Mouse (Mus musculus) left cerebral cortex, postnatal 10 days (tissue): Measurements from ENCODE around the gene Lyve1. TPM values are rescaled to one million over a fixed set of nuclear protein-coding genes. Genes with fewer than 3 reads are reported as not detected.

Source experiments
- DNase-seq, 2 experiments: peaks; one replicate each; pipeline ENCODE4 v3.0.0; 2021 to 2022; ENCODE audit warnings: low spot score in 2 of 2, mixed read lengths in 1 of 2; ENCODE audit errors: extremely low spot score in 1 of 2
- intact Hi-C: fragments of 180-260 bp; cut with DNase I; formaldehyde crosslinking; loops from one replicate; pipeline ENCODE4 v1.15.1; 2025
- microRNA-seq: library from miRNA; unstranded; fragments of <30 nt; microRNA quantifications from one replicate; pipeline ENCODE4 v1.2.0, GENCODE M21; 2022
- total RNA-seq, 2 experiments: library from RNA; stranded (reverse); gene quantifications; 2 replicates each; pipeline ENCODE4 v1.2.3; 2021

Gene Lyve1
- total RNA-seq, 2 experiments from 2014 or later, result 1.2 to 2.7 TPM

DNA sequence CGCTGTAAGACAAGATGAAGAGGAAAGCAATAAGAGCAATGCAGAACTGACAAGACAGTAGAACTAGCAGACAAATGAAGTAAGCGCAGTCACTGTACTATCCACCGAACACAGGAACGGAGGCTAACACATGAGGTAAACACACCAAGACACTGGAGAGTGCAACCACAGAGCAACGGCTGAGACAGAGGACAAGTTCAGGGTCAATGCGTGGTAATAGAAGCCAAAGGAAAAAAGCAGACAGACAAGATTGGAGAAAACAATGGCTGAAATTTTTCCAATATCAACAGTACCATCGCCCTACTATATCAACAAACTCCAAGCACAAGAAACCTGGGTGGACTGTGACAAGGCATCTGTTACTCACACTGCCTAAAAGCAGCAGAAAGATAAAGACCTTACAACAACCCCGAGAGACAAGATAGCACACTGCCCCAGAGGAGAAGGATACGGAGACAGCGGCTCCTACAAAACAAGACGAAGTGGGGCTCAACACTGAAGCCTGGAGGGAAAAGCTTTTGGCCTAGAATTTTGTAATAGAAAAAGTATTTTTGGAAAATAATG lies 44.2 kb downstream of the Lyve1 start:
- DNase-seq, result no peak
- intact Hi-C loops, result no loop called here

DNA sequence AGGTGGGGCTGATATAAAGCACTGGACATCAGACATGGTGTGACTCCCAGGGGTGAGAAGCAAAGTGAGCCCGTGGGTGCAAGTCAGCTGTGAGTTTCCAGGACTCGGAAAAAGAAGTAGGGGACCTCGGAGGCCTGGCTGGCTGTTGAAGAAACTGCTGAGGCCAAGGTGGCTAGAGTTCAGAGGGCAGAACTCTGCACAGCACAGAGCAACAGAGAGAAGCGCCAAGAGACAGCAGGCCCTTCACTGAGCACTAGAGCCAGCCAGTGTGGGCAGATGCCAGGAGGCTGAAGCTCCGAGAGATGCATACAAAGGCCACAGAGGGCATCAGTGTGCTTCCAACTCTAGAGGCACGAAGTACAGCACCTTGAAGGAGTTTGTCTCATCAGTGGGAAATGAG lies 44.8 kb downstream of the Lyve1 start:
- DNase-seq, result no peak
- intact Hi-C loops, result no loop called here

DNA sequence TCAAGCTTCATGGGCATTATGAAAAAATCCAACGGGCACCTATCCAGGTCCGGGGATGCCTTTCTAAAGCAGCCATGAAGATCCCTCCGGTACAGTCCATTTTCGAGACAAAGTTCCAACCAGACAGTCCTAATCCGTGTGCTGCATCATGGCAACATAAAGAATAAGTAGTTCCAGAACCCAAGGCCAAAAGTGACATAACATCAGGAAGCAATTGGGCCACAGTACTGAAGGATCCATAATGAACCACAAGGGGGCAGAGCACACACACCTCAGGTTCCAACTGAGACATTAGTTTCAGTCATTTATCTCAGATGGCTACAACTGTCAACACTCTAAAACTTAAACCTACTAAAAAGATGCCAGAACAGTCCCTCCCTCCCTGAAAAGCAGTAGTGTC lies 47.0 kb downstream of the Lyve1 start:
- intact Hi-C loops, result loop anchor here (1.0 to 2.0 kb wide), 2 partner anchors 115 to 199 kb away; no protein-coding TSS in a partner anchor

DNA sequence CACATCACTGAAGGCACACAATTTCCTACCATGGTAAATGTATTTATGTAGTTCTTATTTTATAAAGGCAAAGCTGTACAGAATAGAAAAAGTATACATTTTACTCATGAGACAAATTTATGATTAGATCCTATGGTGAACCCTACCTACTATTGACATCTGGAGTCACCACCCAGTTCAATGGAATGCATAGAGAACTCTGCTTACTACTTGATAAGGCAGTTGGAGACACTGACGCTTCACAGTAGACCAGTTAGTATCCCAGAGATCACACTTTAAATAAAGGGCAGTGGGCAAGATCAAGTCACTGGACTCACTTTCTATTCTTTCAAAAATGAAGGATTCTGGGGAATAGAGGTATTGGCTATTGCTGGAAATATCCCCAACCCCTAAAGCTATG lies 49.1 kb downstream of the Lyve1 start:
- intact Hi-C loops, result no loop called here
- DNase-seq, result no peak

More for the DNA sequence above, 47.0 kb downstream of the Lyve1 start:
- DNase-seq, result peak in 1 of 2 experiments; percentile 62

DNA sequence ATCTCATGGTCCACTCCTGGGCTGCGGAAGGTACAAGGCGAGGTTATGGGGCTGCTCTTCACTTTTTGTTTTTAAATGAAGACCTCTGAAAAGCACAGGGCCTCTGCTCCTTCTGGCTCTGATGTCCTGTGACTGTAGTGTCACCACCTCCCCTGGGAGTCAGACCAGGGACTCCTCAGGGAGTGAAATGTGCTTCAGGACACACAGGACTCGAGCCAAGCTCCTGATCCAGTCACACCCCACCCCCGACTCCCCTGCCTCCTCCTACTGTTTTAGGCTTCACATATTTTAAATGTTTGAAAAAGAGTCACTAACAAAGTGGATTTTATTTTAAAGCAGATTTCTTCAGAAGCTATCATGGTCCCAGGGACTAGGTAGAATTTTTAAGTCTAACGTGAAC lies 51.5 kb downstream of the Lyve1 start:
- intact Hi-C loops, result no loop called here
- peak in 1 of 2 experiments; percentile 55 for DNase-seq

DNA sequence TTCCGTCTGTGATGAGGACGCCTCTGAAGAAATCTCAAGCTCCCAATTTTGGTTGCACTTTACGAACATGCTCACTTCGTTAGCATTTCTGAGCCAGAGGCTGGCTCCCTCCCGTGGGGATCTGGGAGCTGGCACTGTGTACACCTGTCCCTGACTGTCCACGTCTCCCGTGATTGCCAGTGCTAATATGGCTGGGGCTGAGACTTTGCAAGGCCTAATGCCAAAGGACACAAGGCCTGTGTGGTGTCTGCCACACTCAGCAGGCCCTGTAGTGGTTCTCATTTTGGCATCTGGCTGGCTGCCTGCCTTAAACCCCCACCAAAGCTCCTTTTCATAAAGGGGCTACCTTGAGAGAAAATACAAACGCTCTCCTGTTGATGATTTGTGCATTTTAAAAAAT lies 52.0 kb downstream of the Lyve1 start:
- no peak for DNase-seq
- intact Hi-C loops, result no loop called here

DNA sequence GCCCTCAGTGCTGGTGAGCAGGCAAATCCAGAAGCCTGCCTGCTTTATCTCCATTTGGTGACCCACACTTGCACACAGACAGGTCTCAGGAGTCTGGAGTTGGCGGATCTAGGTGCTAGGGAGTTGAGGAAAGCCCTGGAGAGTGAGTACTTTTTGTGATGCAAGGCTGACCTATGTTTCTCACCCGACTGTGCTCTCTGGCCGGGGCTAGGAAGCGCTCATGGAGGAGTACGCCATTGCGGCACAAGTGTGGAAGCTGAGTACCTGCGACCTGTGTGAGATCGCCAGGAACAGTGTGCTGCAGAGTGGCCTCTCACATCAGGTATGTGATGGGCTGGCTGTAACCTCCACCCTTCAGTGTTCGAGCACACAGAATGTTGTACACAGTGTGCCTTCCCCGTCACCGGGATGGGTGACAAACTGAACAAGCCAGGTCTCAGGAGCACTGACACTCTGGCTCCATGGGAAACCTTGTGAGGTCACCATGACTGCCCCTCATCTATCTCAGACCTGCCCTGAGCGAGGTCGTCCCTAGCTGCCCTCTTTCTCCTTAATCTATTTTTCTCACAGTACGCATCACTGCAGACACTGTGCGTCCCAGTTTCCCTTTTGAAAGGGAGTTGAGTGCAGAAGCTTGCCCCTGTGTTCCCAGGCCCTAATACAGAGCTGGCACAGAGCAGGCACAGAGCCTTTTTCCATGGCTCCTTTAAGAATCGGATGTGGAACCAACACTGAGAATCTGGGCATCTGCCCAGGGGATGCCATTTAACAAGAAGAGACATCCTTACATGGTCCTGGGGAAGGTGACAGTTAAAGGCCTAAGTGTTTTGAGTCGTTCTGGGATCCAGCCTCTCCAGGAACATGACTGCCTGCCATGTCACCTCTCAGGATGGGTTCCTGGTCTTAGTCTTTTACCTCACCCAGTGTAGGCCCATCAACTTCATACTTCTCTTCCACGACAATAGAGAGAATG lies 53.2 kb downstream of the Lyve1 start:
- intact Hi-C loops, result no loop called here

DNA sequence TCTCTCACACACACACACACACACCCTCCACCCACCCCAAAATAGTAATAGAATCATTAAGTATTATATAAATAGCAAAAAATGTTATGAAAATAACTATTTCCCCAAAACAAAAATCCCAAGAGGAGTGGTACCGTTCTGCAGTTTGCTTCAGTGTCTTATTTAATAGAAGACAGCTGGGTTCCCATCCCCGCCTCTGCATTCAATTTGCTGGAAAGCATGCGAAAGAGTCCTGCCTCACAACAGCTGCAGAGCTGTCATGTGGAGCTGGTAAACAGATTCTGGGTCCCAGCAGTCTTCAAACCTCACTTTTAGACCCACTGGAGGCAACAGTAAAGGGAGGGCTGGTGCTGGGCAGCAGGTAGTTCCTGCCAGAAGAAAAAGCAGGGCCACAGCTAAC lies 54.1 kb downstream of the Lyve1 start:
- DNase-seq, result no peak
- intact Hi-C loops, result no loop called here

More for the DNA sequence above, 53.2 kb downstream of the Lyve1 start:
- no peak for DNase-seq

DNA sequence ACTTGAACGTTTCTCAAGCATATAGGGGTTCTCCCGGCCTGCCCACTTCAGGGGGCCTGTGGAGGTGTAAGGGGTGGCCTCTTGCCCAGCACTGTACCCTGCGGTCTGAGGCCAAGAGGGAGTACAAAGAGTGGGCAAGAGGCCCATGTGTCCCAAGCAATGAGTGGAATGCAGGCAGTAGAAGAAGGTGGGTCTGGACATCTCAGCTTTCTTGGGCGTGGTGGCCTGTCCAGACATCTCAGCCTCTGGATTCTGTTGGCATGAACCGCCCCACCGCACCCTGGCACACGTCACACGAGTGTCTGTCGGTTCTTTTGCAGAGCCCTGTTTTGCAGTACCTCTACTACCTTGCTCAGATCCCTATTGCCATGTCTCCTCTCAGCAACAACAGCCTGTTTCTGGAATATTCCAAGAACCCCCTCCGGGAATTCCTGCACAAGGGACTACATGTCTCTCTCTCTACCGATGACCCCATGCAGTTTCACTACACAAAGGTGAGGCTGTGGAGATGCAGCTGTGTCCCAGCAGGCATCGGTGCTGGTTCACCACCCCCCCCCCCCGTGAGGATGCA lies 55.5 kb downstream of the Lyve1 start:
- intact Hi-C loops, result no loop called here
- no peak for DNase-seq

DNA sequence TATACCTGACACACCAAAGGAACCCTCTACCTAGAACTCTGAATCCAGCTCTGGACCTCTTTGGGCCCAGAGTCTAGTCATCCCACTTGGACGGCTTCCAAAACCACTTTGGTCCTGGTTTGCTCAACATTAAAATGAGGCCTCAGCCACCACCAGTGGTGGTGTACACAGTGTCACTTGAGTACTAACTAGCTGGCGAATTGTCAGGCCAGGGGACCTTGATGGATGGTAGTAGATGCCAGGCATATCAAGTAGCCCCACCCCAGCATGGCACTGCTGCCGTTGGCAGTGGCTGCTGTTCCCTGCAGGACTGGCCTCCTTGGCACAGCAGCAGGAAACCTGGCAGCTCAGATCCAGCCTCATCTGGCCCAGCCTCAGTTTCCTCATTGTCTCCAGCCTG lies 58.8 kb downstream of the Lyve1 start:
- peak; percentile 57 to 67 for DNase-seq
- intact Hi-C loops, result loop anchor here (5.0 kb wide), 1 partner anchor 157 kb away; no protein-coding TSS in a partner anchor

DNA sequence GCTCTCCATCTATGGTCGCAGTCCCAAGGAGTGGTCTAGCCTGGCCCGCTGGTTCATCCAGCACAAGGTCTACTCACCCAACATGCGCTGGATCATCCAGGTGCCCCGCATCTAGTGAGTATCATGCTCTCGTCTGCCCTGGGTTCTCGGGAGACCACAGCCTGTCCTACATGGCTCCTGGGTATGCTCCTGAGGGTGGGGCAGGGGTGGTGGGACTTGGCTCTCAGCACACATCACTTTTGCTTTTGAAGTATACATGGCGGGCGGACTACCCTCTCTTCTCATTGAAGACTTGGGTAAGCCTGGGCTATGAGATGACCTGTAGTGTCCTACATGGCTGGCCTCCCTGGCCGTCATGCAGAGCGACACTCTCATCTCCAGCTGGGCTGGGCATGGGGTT lies 59.9 kb downstream of the Lyve1 start:
- intact Hi-C loops, result loop anchor here (5.0 kb wide), 1 partner anchor 156 kb away; no protein-coding TSS in a partner anchor
- no peak for DNase-seq

DNA sequence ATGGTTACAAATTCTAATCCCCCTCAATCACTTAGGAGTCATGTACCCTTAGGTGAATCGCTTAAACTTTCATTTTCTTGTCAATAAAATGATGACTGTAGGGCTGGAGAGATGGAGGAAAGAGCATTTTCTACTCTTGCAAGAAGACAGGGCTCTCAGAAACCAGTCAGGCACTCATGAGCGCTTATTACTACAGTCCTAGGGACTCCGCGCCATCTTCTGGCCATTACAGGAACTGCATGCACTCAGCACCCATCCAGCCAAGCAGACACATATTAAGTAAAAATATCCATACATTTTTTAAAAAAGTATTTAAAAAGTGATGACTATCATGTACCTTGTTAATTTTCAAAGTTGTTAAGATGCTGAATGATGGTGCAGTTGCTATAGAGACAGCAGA lies 62.0 kb downstream of the Lyve1 start:
- intact Hi-C loops, result loop anchor here (1.0 to 5.0 kb wide), 2 partner anchors 74 to 154 kb away; no protein-coding TSS in a partner anchor
- peak; percentile 83 to 87 for DNase-seq

Small RNAs within 50 kb of the gene (microRNA-seq; reads per million reads assigned to microRNA genes)
- not detected for gene Gm47282

Other genes starting within 250 kb of the Lyve1 start
- 10 to 100 TPM; 78.8 to 81.4 TPM for gene Sbf2, start 248.3 kb downstream of the Lyve1 start, total RNA-seq
- gene Adm, start 235.6 kb downstream of the Lyve1 start, total RNA-seq, result 1 to 10 TPM; 1.5 to 3.4 TPM
- 10 to 100 TPM; 23.4 to 28.3 TPM for gene Ampd3, start 95.0 kb downstream of the Lyve1 start, total RNA-seq
- 10 to 100 TPM; 80.4 to 98.7 TPM for gene Rnf141, start 18.8 kb downstream of the Lyve1 start, total RNA-seq
- 1 to 10 TPM; 1.4 to 1.5 TPM for gene Mrvi1, start 119.2 kb upstream of the Lyve1 start, total RNA-seq
- 10 to 100 TPM; 48.2 to 58.8 TPM for gene Ctr9, start 165.7 kb upstream of the Lyve1 start, total RNA-seq
- 100 to 1,000 TPM; 942 to 954 TPM for gene Eif4g2, start 219.8 kb upstream of the Lyve1 start, total RNA-seq